Mouse (Mus musculus) urinary bladder, adult 2 months (tissue): ENCODE measurements around the gene Olfr788. TPM values are rescaled to one million over a fixed set of nuclear protein-coding genes. Genes with fewer than 3 reads are reported as not detected.

Source experiments
- DNase-seq: peaks from one replicate; pipeline ENCODE4 v3.0.0; 2022; ENCODE audit warnings: low spot score
- polyA plus RNA-seq: library from polyadenylated mRNA; depleted of rRNA; stranded (reverse); fragments of >200 nt; gene quantifications from 2 replicates; pipeline ENCODE4 v1.2.3, GENCODE M21; 2012; rRNA removed

Gene Olfr788
- not detected in 2 replicates for polyA plus RNA-seq

- DNase-seq = no peak
Observed at GRCm38 (mm10) chr10:129470698-129471097, at the start of gene Olfr788. Olfr788 (plus strand) TSS chr10:129470998.

DNA sequence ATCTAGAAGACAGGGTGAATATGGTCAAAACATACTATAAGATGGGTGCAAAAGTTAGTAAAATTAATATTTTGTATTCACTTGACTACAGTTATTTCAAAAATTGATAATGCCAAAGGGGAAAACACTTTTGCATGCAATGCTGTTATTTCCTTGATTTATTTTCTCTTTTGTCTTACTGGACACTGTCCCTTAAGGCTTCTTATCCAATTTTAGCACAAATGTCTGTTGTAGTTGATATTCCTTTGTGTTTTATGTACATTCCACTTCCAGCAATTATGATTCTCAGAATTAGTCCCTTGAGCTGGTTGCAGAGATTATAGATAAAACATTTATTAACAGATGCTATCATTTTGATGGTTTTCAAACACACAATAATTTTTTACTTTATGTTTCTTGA lies 43.8 kb upstream of the Olfr788 start, which contains the start of gene Olfr786:
Gene Olfr786, plus strand, starts transcription at position 301 of the 400 bp plus-strand sequence.
- DNase-seq = no peak

GRCm38 (mm10) chr10:129461562-129461961 lies 9.2 kb upstream of the Olfr788 start, which contains the start of gene Olfr787:
Olfr787 (plus strand) TSS chr10:129461862.
- no peak for DNase-seq

GRCm38 (mm10) chr10:129473256-129473655 lies 2.5 kb downstream of the Olfr788 start:
- DNase-seq = no peak

DNA sequence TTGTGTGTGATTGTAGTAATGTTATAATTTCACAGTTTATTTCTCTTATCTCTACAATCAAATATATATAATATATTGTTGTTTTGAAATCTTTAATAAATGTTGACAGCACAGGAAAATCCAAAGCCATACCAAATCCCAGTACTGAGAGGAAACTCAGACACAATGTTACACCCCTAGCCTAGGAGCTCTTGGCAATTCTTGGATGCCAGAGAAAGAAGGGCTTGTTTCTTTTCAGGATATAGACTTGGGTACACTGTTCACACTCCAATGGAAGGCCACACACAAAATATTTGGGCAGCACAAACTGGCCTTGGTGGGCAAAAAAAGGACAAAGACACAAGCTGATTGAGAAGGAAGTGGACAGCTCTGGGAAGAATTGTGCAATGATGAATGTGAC lies 2.9 kb downstream of the Olfr788 start:
- DNase-seq = no peak

GRCm38 (mm10) chr10:129484452-129484851 lies 13.7 kb downstream of the Olfr788 start, which contains the start of gene Olfr789:
Olfr789 (plus strand) TSS chr10:129484752.
- DNase-seq = no peak

GRCm38 (mm10) chr10:129490101-129490500 lies 19.3 kb downstream of the Olfr788 start:
- no peak for DNase-seq

- DNase-seq = no peak
Observed at GRCm38 (mm10) chr10:129498192-129498591, 27.4 kb downstream of the Olfr788 start, which contains the start of gene Olfr790. Olfr790 (plus strand) TSS chr10:129498492.

GRCm38 (mm10) chr10:129521492-129521891 lies 50.7 kb downstream of the Olfr788 start, which contains the start of gene Olfr791:
Olfr791 (plus strand) TSS chr10:129521792.
- DNase-seq = no peak

Other genes starting within 250 kb of the Olfr788 start
- gene Olfr774, start 234.8 kb upstream of the Olfr788 start, polyA plus RNA-seq = not detected in 2 replicates
- not detected in 2 replicates for gene Olfr775, start 222.6 kb upstream of the Olfr788 start, polyA plus RNA-seq
- not detected in 2 replicates for gene Olfr776, start 211.9 kb upstream of the Olfr788 start, polyA plus RNA-seq
- not detected in 2 replicates for gene Olfr777, start 199.5 kb upstream of the Olfr788 start, polyA plus RNA-seq
- gene Olfr780, start 152.9 kb upstream of the Olfr788 start, polyA plus RNA-seq = not detected in 2 replicates
- not detected in 2 replicates for gene Olfr781, start 142.1 kb upstream of the Olfr788 start, polyA plus RNA-seq
- not detected in 2 replicates for gene Olfr782, start 122.1 kb upstream of the Olfr788 start, polyA plus RNA-seq
- gene Olfr784, start 86.9 kb upstream of the Olfr788 start, polyA plus RNA-seq = 0.03 and 0.06 TPM in 2 replicates
- gene Olfr785, start 65.6 kb upstream of the Olfr788 start, polyA plus RNA-seq = not detected in 2 replicates
- not detected in 2 replicates for gene Olfr786, start 43.7 kb upstream of the Olfr788 start, polyA plus RNA-seq
- gene Olfr787, start 9.1 kb upstream of the Olfr788 start, polyA plus RNA-seq = not detected in 2 replicates
- not detected in 2 replicates for gene Olfr789, start 13.8 kb downstream of the Olfr788 start, polyA plus RNA-seq
- gene Olfr790, start 27.5 kb downstream of the Olfr788 start, polyA plus RNA-seq = not detected in 2 replicates
- gene Olfr791, start 50.8 kb downstream of the Olfr788 start, polyA plus RNA-seq = not detected in 2 replicates
- not detected in 2 replicates for gene Olfr792, start 68.2 kb downstream of the Olfr788 start, polyA plus RNA-seq
- not detected in 2 replicates for gene Olfr794, start 96.7 kb downstream of the Olfr788 start, polyA plus RNA-seq
- not detected in 2 replicates for gene Olfr796, start 141.6 kb downstream of the Olfr788 start, polyA plus RNA-seq
- not detected in 2 replicates for gene Olfr798, start 156.9 kb downstream of the Olfr788 start, polyA plus RNA-seq
- gene Olfr799, start 166.5 kb downstream of the Olfr788 start, polyA plus RNA-seq = not detected in 2 replicates
- gene Olfr800, start 186.7 kb downstream of the Olfr788 start, polyA plus RNA-seq = not detected in 2 replicates
- not detected in 2 replicates for gene Olfr801, start 202.9 kb downstream of the Olfr788 start, polyA plus RNA-seq
- not detected in 2 replicates for gene Olfr802, start 217.2 kb downstream of the Olfr788 start, polyA plus RNA-seq
- gene Olfr803, start 223.3 kb downstream of the Olfr788 start, polyA plus RNA-seq = not detected in 2 replicates
- gene Olfr804, start 232.2 kb downstream of the Olfr788 start, polyA plus RNA-seq = not detected in 2 replicates